Mouse (Mus musculus): ENCODE measurements at regions not wholly inside any gene's neighbourhood (a gene's known extent, or its start where the extent isn't known, plus 50 kb on each side); places are given as distances from the start of the nearest gene placed in this dataset.
"Not testable (repeated sequence)": the region's sequence is repeated elsewhere in the genome, so short reads cannot be mapped to it uniquely, and the experiment has no call there.

DNA sequence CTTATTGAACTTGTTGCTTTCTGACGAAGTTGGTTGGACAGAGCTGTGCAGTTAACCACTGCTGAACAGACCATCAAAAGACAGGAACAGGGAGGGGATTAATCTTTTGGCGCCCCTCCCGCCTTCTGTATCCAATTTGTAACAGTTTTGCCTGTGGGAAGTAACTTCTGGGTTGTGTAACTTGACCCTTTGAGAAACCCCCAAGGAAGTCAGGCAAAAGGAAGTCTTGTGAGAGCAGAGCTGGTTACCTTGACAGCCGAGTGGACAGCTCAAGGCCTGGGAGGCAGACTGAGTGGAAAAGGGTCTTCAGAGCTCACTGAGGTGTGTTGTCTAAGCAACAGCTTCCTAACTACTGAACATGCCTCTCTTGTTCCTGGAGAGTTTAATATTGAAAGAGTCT, 75.8 kb upstream of the Hao2 start:
- no peaks in the 10 kb centered on the region for H3K36me3 ChIP-seq (ENCODE audit: control insufficient read depth, insufficient read depth)
- no peak overlapping the region for H3K27ac ChIP-seq (ENCODE audit: low read depth, low read length)
- no peaks in the 10 kb centered on the region for H3K9me3 ChIP-seq (ENCODE audit: control insufficient read depth)
- 37% methylated on average over 4 of the region's 4 CpGs for WGBS
- ATAC-seq, result no peak
- no peak overlapping the region for H3K4me2 ChIP-seq (replicated peaks; ENCODE audit: low read depth)
- H3K9ac ChIP-seq (ENCODE audit: low read depth, low read length), result no peak overlapping the region
- no peaks in the 10 kb centered on the region for H3K4me1 ChIP-seq (replicated peaks; ENCODE audit: control insufficient read depth, insufficient read depth, low read length)
- H3K27me3 ChIP-seq (replicated peaks; ENCODE audit: control insufficient read depth, insufficient read depth, low read length), result no peaks in the 10 kb centered on the region
- no peak overlapping the region for H3K4me3 ChIP-seq (ENCODE audit: low read depth, low read length)
- TF ChIP-seq CTCF (IDR thresholded peaks at IDR 0.05; ENCODE audit: low read depth), result no peak

GRCm38 (mm10) chr3:98975777-98976176, 82.7 kb upstream of the Hao2 start:
- H3K27ac ChIP-seq (ENCODE audit: low read depth, low read length), result no peak overlapping the region
- TF ChIP-seq CTCF (IDR thresholded peaks at IDR 0.05; ENCODE audit: low read depth), result peak; percentile 80
- H3K27me3 ChIP-seq (replicated peaks; ENCODE audit: control insufficient read depth, insufficient read depth, low read length), result no peaks in the 10 kb centered on the region
- 2% methylated on average over 3 of the region's 3 CpGs for WGBS
- no peaks in the 10 kb centered on the region for H3K36me3 ChIP-seq (ENCODE audit: control insufficient read depth, insufficient read depth)
- no peak for ATAC-seq
- H3K4me2 ChIP-seq (replicated peaks; ENCODE audit: low read depth), result no peak overlapping the region
- H3K9ac ChIP-seq (ENCODE audit: low read depth, low read length), result no peak overlapping the region
- H3K4me3 ChIP-seq (ENCODE audit: low read depth, low read length), result no peak overlapping the region
- no peaks in the 10 kb centered on the region for H3K9me3 ChIP-seq (ENCODE audit: control insufficient read depth)
- no peaks in the 10 kb centered on the region for H3K4me1 ChIP-seq (replicated peaks; ENCODE audit: control insufficient read depth, insufficient read depth, low read length)

DNA sequence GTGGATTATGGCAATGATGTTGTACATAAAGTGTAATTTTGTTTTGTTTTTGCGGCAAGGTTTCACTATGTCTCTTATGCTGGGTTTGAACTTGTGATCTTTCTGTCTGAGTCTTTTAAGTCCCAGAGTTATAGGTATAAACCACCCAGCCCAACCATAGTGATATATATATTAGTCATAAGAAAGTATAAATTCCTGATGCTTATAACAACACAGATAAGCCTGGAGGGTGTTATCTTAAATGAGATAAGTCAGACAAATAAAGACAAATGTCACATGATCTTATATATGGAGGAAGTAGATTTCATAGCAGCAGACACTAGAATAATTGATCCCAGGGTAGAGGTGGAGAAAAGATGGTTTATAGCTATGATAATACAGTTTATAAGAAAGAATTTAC, 89.7 kb upstream of the Hao2 start:
- no peak for ATAC-seq

GRCm38 (mm10) chr3:98987266-98987665, 94.2 kb upstream of the Hao2 start:
- not testable (repeated sequence) for H3K27me3 ChIP-seq (replicated peaks; ENCODE audit: control insufficient read depth, insufficient read depth, low read length); H3K36me3 ChIP-seq (ENCODE audit: control insufficient read depth, insufficient read depth); ATAC-seq; H3K4me3 ChIP-seq (ENCODE audit: low read depth, low read length); H3K4me1 ChIP-seq (replicated peaks; ENCODE audit: control insufficient read depth, insufficient read depth, low read length); H3K9ac ChIP-seq (ENCODE audit: low read depth, low read length); H3K4me2 ChIP-seq (replicated peaks; ENCODE audit: low read depth); H3K27ac ChIP-seq (ENCODE audit: low read depth, low read length); H3K9me3 ChIP-seq (ENCODE audit: control insufficient read depth)
- WGBS, result 69% methylated on average over 2 of the region's 2 CpGs

More for the DNA sequence above, 89.7 kb upstream of the Hao2 start:
- 91% methylated on average over 1 of the region's 1 CpGs for WGBS
- no peaks in the 10 kb centered on the region for H3K9me3 ChIP-seq (ENCODE audit: control insufficient read depth)
- H3K9ac ChIP-seq (ENCODE audit: low read depth, low read length), result no peak overlapping the region
- no peaks in the 10 kb centered on the region for H3K36me3 ChIP-seq (ENCODE audit: control insufficient read depth, insufficient read depth)
- H3K4me2 ChIP-seq (replicated peaks; ENCODE audit: low read depth), result no peak overlapping the region
- H3K27ac ChIP-seq (ENCODE audit: low read depth, low read length), result no peak overlapping the region
- TF ChIP-seq CTCF (IDR thresholded peaks at IDR 0.05; ENCODE audit: low read depth), result no peak
- no peak overlapping the region for H3K4me3 ChIP-seq (ENCODE audit: low read depth, low read length)
- H3K4me1 ChIP-seq (replicated peaks; ENCODE audit: control insufficient read depth, insufficient read depth, low read length), result no peaks in the 10 kb centered on the region
- no peaks in the 10 kb centered on the region for H3K27me3 ChIP-seq (replicated peaks; ENCODE audit: control insufficient read depth, insufficient read depth, low read length)

- no peaks in the 10 kb centered on the region for H3K4me1 ChIP-seq (replicated peaks; ENCODE audit: control insufficient read depth, insufficient read depth, low read length)
- H3K4me3 ChIP-seq (ENCODE audit: low read depth, low read length), result no peak overlapping the region
- H3K36me3 ChIP-seq (ENCODE audit: control insufficient read depth, insufficient read depth), result no peaks in the 10 kb centered on the region
- no peak for ATAC-seq
- H3K27ac ChIP-seq (ENCODE audit: low read depth, low read length), result no peak overlapping the region
- no peak for TF ChIP-seq CTCF (IDR thresholded peaks at IDR 0.05; ENCODE audit: low read depth)
- H3K9ac ChIP-seq (ENCODE audit: low read depth, low read length), result no peak overlapping the region
- no peaks in the 10 kb centered on the region for H3K9me3 ChIP-seq (ENCODE audit: control insufficient read depth)
- no peak overlapping the region for H3K4me2 ChIP-seq (replicated peaks; ENCODE audit: low read depth)
- H3K27me3 ChIP-seq (replicated peaks; ENCODE audit: control insufficient read depth, insufficient read depth, low read length), result no peaks in the 10 kb centered on the region
- WGBS, result 42% methylated on average over 10 of the region's 10 CpGs
These were observed 97.8 kb upstream of the Hao2 start for GRCm38 (mm10) chr3:98990801-98991200.

DNA sequence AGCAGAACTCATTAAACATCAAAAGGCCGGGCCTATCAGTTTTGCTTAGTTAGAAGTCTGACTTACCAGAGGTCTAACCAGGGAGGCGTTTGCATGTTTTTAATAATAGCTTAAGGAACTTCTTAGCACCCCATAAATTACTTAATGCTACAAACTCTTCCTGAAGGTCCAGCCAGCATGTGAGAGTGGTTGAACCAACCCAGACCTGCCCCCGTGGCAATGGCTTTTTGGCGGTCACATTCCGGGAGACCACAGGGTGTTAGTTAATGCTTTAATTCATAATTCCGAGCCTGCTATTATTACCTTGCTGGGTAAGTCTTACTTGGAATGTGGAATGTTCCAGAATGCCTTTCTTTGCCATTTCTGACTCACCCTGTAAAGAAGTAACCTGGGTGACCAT, 98.2 kb upstream of the Hao2 start:
- TF ChIP-seq CTCF (IDR thresholded peaks at IDR 0.05; ENCODE audit: low read depth), result no peak
- Histone ChIP-seq H3K36me3 (ENCODE audit: control insufficient read depth, insufficient read depth) (no peaks in the 10 kb centered on the region), H3K27ac (ENCODE audit: low read depth, low read length) (no peak overlapping the region), H3K9ac (ENCODE audit: low read depth, low read length) (no peak overlapping the region), H3K4me2 (replicated peaks; ENCODE audit: low read depth) (no peak overlapping the region), H3K9me3 (ENCODE audit: control insufficient read depth) (no peaks in the 10 kb centered on the region), H3K27me3 (replicated peaks; ENCODE audit: control insufficient read depth, insufficient read depth, low read length) (no peaks in the 10 kb centered on the region), H3K4me1 (replicated peaks; ENCODE audit: control insufficient read depth, insufficient read depth, low read length) (no peaks in the 10 kb centered on the region), H3K4me3 (ENCODE audit: low read depth, low read length) (no peak overlapping the region)
- ATAC-seq, result no peak
- WGBS, result 81% methylated on average over 6 of the region's 6 CpGs

GRCm38 (mm10) chr3:98994086-98994485, 101.0 kb upstream of the Hao2 start:
- no peak for ATAC-seq
- H3K4me3 ChIP-seq (ENCODE audit: low read depth, low read length), result no peak overlapping the region
- TF ChIP-seq CTCF (IDR thresholded peaks at IDR 0.05; ENCODE audit: low read depth), result no peak
- H3K36me3 ChIP-seq (ENCODE audit: control insufficient read depth, insufficient read depth), result no peaks in the 10 kb centered on the region
- H3K4me1 ChIP-seq (replicated peaks; ENCODE audit: control insufficient read depth, insufficient read depth, low read length), result no peaks in the 10 kb centered on the region
- no peak overlapping the region for H3K27ac ChIP-seq (ENCODE audit: low read depth, low read length)
- H3K9me3 ChIP-seq (ENCODE audit: control insufficient read depth), result no peaks in the 10 kb centered on the region
- H3K9ac ChIP-seq (ENCODE audit: low read depth, low read length), result no peak overlapping the region
- no peak overlapping the region for H3K4me2 ChIP-seq (replicated peaks; ENCODE audit: low read depth)
- H3K27me3 ChIP-seq (replicated peaks; ENCODE audit: control insufficient read depth, insufficient read depth, low read length), result no peaks in the 10 kb centered on the region

Measured in intestine, postnatal 0 days (tissue).